Mouse (Mus musculus): ENCODE measurements around the gene Fam3b.

The Fam3b gene

GRCm38 (mm10) chr16:97492369-97492768, 22.2 kb downstream of the Fam3b start:
- DNase-seq (ENCODE audit: low spot score in 2 of 2): no peak

GRCm38 (mm10) chr16:97478655-97479054, 36.0 kb downstream of the Fam3b start:
- DNase-seq (ENCODE audit: low spot score in 2 of 2): no peak

- no peak for DNase-seq (ENCODE audit: low spot score in 2 of 2)
Observed at GRCm38 (mm10) chr16:97476524-97476923, 38.1 kb downstream of the Fam3b start.

GRCm38 (mm10) chr16:97475581-97475980, 39.0 kb downstream of the Fam3b start:
- DNase-seq (ENCODE audit: low spot score in 2 of 2): no peak

- DNase-seq (ENCODE audit: low spot score in 2 of 2): no peak
Observed at GRCm38 (mm10) chr16:97474671-97475070, 39.9 kb downstream of the Fam3b start.

- no peak for DNase-seq (ENCODE audit: low spot score in 2 of 2)
Observed at GRCm38 (mm10) chr16:97467993-97468791, 46.4 kb downstream of the Fam3b start.

- DNase-seq (ENCODE audit: low spot score in 2 of 2): no peak
Observed at GRCm38 (mm10) chr16:97467472-97467871, 47.1 kb downstream of the Fam3b start.

- DNase-seq (ENCODE audit: low spot score in 2 of 2): no peak
Observed at GRCm38 (mm10) chr16:97466182-97466957, 48.2 kb downstream of the Fam3b start.

- DNase-seq (ENCODE audit: low spot score in 2 of 2): no peak
Observed at GRCm38 (mm10) chr16:97462481-97463181, 52.0 kb downstream of the Fam3b start, which contains the start of gene Mx1. Gene Mx1 (minus strand): TSS chr16:97462907.

- DNase-seq (ENCODE audit: low spot score in 2 of 2): no peak
Observed at GRCm38 (mm10) chr16:97461271-97461670, 53.3 kb downstream of the Fam3b start.

GRCm38 (mm10) chr16:97459831-97460230, 54.8 kb downstream of the Fam3b start:
- DNase-seq (ENCODE audit: low spot score in 2 of 2): no peak

- DNase-seq (ENCODE audit: low spot score in 2 of 2): no peak
Observed at GRCm38 (mm10) chr16:97447386-97447785, 67.2 kb downstream of the Fam3b start.

- DNase-seq (ENCODE audit: low spot score in 2 of 2): peak in 1 of 2 experiments; percentile 21
Observed at GRCm38 (mm10) chr16:97443670-97444263, 70.8 kb downstream of the Fam3b start.

GRCm38 (mm10) chr16:97441967-97442366, 72.6 kb downstream of the Fam3b start:
- no peak for DNase-seq (ENCODE audit: low spot score in 2 of 2)

- no peak for DNase-seq (ENCODE audit: low spot score in 2 of 2)
Observed at GRCm38 (mm10) chr16:97438191-97438590, 76.4 kb downstream of the Fam3b start.

- no peak for DNase-seq (ENCODE audit: low spot score in 2 of 2)
Observed at GRCm38 (mm10) chr16:97437448-97438056, 77.1 kb downstream of the Fam3b start.

- DNase-seq (ENCODE audit: low spot score in 2 of 2): no peak
Observed at GRCm38 (mm10) chr16:97434206-97434605, 80.4 kb downstream of the Fam3b start.

- DNase-seq (ENCODE audit: low spot score in 2 of 2): no peak
Observed at GRCm38 (mm10) chr16:97431328-97431727, 83.3 kb downstream of the Fam3b start.

- no peak for DNase-seq (ENCODE audit: low spot score in 2 of 2)
Observed at GRCm38 (mm10) chr16:97430091-97430490, 84.5 kb downstream of the Fam3b start.

GRCm38 (mm10) chr16:97428026-97428425, 86.6 kb downstream of the Fam3b start:
- DNase-seq (ENCODE audit: low spot score in 2 of 2): no peak

GRCm38 (mm10) chr16:97423627-97424026, 91.0 kb downstream of the Fam3b start:
- DNase-seq (ENCODE audit: low spot score in 2 of 2): no peak

All from urinary bladder, postnatal 4 days (tissue).